Mouse (Mus musculus): ENCODE measurements at regions not wholly inside any gene's neighbourhood (a gene's known extent, or its start where the extent isn't known, plus 50 kb on each side); places are given as distances from the start of the nearest gene placed in this dataset.

DNA sequence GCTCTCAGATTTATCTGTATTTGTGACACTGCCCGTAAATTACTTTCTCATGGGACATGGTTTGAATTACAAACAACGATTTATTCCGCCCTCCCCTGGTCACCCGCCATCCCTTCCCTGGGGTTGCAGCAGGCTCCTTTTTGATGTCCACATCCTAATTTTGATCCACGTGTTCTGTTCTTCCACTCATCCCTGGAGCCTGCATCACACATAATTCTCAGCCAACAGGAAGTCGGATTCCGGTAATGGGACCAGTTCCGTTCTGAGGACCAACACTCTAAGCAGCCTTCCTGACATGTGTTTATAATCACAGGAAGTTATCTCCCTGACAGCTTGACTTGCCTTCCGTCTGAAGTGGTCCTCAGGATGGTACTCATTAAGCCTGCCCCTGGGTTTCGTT is 399.6 kb upstream of the Jarid2 start:
- no peak for DNase-seq (ENCODE audit: low spot score)
- no peak overlapping the region for H3K9ac ChIP-seq (replicated peaks; ENCODE audit: low read depth, low read length)
- no peak for TF ChIP-seq EP300 (IDR thresholded peaks at IDR 0.05; ENCODE audit: low read depth)
- TF ChIP-seq CTCF (IDR thresholded peaks at IDR 0.05; ENCODE audit: low read depth), result 0 out of 2 replicates have a peak, but pooled peaks have one; percentile 3
- H3K4me3 ChIP-seq (ENCODE audit: low read depth, low read length), result no peak overlapping the region
- no peaks in the 10 kb centered on the region for H3K27me3 ChIP-seq (ENCODE audit: control insufficient read depth, insufficient read depth, low read length)
- H3K27ac ChIP-seq (ENCODE audit: low read depth), result no peak overlapping the region; the same call in 1 of the 2 replicates
- H3K4me1 ChIP-seq (ENCODE audit: control insufficient read depth, insufficient read depth), result no peaks in the 10 kb centered on the region
- 54% methylated on average over 10 of the region's 10 CpGs for WGBS
- no peak overlapping the region for H3K4me2 ChIP-seq (ENCODE audit: low read depth, low read length)
- H3K9me3 ChIP-seq (replicated peaks; ENCODE audit: control insufficient read depth, low read length), result no peaks in the 10 kb centered on the region
- no peak; the same call in 1 of the 2 replicates for ATAC-seq (ENCODE audit: insufficient read depth, low read depth)
- no peaks in the 10 kb centered on the region for H3K36me3 ChIP-seq (replicated peaks; ENCODE audit: control insufficient read depth, insufficient read depth, low read length)

DNA sequence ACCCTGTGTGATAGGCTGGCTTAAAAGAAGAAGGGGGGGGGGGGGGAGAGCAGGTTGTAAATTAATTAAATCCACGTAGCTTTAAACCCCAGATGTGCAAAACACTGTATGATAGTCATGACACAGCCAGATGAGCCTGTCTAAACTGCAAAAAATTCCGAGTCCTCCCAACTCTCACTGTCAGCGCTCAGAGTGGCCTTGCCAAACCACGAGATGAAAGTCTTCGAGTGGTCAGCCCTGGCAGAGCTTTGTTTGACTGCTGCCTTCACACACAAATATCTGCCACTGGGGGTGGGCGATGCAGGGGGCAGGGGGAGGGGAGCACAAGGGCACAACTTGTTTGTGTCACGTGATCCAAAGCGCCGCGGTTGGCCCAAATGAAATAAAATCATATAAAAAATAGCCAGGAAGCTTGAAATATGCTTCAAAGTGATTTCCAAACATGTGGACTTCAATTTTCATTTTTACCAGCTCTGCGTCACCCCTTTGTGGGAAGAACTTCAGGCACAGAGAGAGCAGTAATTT is 396.5 kb upstream of the Jarid2 start:
- H3K36me3 ChIP-seq (replicated peaks; ENCODE audit: control insufficient read depth, insufficient read depth, low read length), result no peaks in the 10 kb centered on the region
- peaks cover 15% of the 10 kb centered on the region for H3K9me3 ChIP-seq (replicated peaks; ENCODE audit: control insufficient read depth, low read length)
- H3K4me1 ChIP-seq (ENCODE audit: control insufficient read depth, insufficient read depth), result no peaks in the 10 kb centered on the region
- H3K4me2 ChIP-seq (ENCODE audit: low read depth, low read length), result no peak overlapping the region
- no peak for ATAC-seq (ENCODE audit: insufficient read depth, low read depth)
- TF ChIP-seq CTCF (IDR thresholded peaks at IDR 0.05; ENCODE audit: low read depth), result no peak
- TF ChIP-seq EP300 (IDR thresholded peaks at IDR 0.05; ENCODE audit: low read depth), result no peak
- no peaks in the 10 kb centered on the region for H3K27me3 ChIP-seq (ENCODE audit: control insufficient read depth, insufficient read depth, low read length)
- no peak for DNase-seq (ENCODE audit: low spot score)
- 76% methylated on average over 11 of the region's 11 CpGs for WGBS
- no peak overlapping the region for H3K27ac ChIP-seq (ENCODE audit: low read depth)
- H3K4me3 ChIP-seq (ENCODE audit: low read depth, low read length), result no peak overlapping the region
- no peak overlapping the region for H3K9ac ChIP-seq (replicated peaks; ENCODE audit: low read depth, low read length)

DNA sequence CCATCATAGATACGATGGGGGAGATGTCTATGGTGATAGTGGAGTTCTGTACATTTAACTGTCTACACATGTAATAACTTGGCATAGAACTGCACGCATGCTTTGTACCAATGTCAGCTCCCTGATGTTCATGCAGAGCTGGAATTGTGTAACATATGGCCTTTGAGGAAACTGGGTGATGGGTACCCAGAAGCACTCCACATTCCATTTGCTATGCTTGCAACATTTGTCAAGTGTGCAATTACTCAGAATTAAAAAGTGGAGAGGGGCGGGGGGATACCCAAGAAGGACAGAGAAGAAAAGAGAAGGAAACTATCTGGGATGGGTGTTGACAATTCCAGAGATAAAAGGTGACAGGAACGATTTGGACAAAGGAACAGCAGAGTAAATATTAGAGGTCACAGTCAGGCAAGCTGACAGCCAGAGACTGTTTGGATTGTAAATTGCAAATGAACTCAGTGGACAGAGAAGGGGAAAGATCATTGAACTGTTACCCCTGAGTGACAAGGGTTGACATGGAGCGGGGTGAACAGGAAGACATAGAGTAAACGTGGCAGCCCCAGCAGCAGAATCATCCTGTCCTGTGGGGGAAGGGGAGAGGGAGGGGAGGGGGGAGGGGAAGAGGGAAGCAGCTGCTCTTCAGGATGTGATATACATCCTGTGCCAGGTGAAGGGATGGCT is 390.1 kb upstream of the Jarid2 start:
- no peaks in the 10 kb centered on the region for H3K27me3 ChIP-seq (ENCODE audit: control insufficient read depth, insufficient read depth, low read length)
- no peak overlapping the region for H3K27ac ChIP-seq (ENCODE audit: low read depth)
- peaks cover 8% of the 10 kb centered on the region; the same call in 1 of the 2 replicates for H3K4me1 ChIP-seq (ENCODE audit: control insufficient read depth, insufficient read depth)
- ATAC-seq (ENCODE audit: insufficient read depth, low read depth), result no peak
- no peaks in the 10 kb centered on the region for H3K36me3 ChIP-seq (replicated peaks; ENCODE audit: control insufficient read depth, insufficient read depth, low read length)
- 26% methylated on average over 6 of the region's 6 CpGs for WGBS
- H3K9ac ChIP-seq (replicated peaks; ENCODE audit: low read depth, low read length), result no peak overlapping the region
- no peak overlapping the region for H3K4me3 ChIP-seq (ENCODE audit: low read depth, low read length)
- no peak for DNase-seq (ENCODE audit: low spot score)
- H3K9me3 ChIP-seq (replicated peaks; ENCODE audit: control insufficient read depth, low read length), result peaks cover 15% of the 10 kb centered on the region
- TF ChIP-seq CTCF (IDR thresholded peaks at IDR 0.05; ENCODE audit: low read depth) (no peak), EP300 (IDR thresholded peaks at IDR 0.05; ENCODE audit: low read depth) (no peak)
- H3K4me2 ChIP-seq (ENCODE audit: low read depth, low read length), result no peak overlapping the region

DNA sequence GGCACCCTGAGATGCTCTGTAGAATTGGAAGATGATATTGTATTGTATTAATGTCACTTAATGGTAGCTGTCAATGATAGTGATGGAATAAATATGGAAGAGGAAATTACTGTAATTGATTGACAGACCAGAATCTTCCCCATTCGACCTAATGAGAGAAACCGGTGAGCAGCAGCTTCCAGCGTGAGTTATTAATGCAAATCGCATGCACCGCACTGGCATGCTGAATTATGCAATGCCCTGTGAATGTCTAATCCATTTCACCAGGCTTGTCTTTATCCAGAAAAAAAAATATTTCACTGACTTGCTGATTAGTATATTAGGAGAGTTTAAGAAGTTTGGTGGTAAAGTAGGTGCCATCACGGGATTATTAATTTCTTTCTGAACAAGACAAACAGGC is 384.2 kb upstream of the Jarid2 start:
- no peak for DNase-seq (ENCODE audit: low spot score)
- Histone ChIP-seq H3K9me3 (replicated peaks; ENCODE audit: control insufficient read depth, low read length) (no peaks in the 10 kb centered on the region), H3K4me3 (ENCODE audit: low read depth, low read length) (no peak overlapping the region), H3K4me2 (ENCODE audit: low read depth, low read length) (no peak overlapping the region), H3K27me3 (ENCODE audit: control insufficient read depth, insufficient read depth, low read length) (no peaks in the 10 kb centered on the region), H3K27ac (ENCODE audit: low read depth) (no peak overlapping the region), H3K36me3 (replicated peaks; ENCODE audit: control insufficient read depth, insufficient read depth, low read length) (no peaks in the 10 kb centered on the region), H3K4me1 (ENCODE audit: control insufficient read depth, insufficient read depth) (no peaks in the 10 kb centered on the region), H3K9ac (replicated peaks; ENCODE audit: low read depth, low read length) (no peak overlapping the region)
- TF ChIP-seq EP300 (IDR thresholded peaks at IDR 0.05; ENCODE audit: low read depth), result no peak
- no peak for TF ChIP-seq CTCF (IDR thresholded peaks at IDR 0.05; ENCODE audit: low read depth)
- WGBS, result 92% methylated on average over 6 of the region's 6 CpGs
- no peak for ATAC-seq (ENCODE audit: insufficient read depth, low read depth)

DNA sequence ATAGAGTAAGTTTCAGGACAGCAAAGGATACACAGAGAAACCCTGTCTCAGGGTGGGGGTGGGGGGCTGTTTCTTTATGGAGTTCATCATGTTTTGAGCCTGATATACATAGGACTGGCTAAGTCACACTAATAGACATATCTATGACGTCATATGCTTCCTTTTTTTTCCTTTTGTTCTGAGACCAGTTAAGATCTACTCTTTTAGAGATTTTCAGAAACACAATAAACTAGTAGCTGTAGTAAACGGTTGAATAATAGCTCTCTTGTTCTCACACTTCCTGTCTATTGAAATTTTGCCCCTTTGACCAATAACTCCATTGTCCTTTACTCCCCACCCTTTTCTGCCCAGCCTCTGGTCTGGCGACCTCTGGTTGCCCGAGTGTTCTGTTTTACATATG is 382.6 kb upstream of the Jarid2 start:
- no peak overlapping the region for H3K27ac ChIP-seq (ENCODE audit: low read depth)
- DNase-seq (ENCODE audit: low spot score) (no peak), ATAC-seq (ENCODE audit: insufficient read depth, low read depth) (no peak)
- 65% methylated on average over 4 of the region's 4 CpGs for WGBS
- no peaks in the 10 kb centered on the region for H3K36me3 ChIP-seq (replicated peaks; ENCODE audit: control insufficient read depth, insufficient read depth, low read length)
- H3K4me1 ChIP-seq (ENCODE audit: control insufficient read depth, insufficient read depth), result no peaks in the 10 kb centered on the region
- H3K9ac ChIP-seq (replicated peaks; ENCODE audit: low read depth, low read length), result no peak overlapping the region
- H3K4me3 ChIP-seq (ENCODE audit: low read depth, low read length), result no peak overlapping the region
- no peaks in the 10 kb centered on the region for H3K9me3 ChIP-seq (replicated peaks; ENCODE audit: control insufficient read depth, low read length)
- no peaks in the 10 kb centered on the region for H3K27me3 ChIP-seq (ENCODE audit: control insufficient read depth, insufficient read depth, low read length)
- TF ChIP-seq CTCF (IDR thresholded peaks at IDR 0.05; ENCODE audit: low read depth), result no peak
- TF ChIP-seq EP300 (IDR thresholded peaks at IDR 0.05; ENCODE audit: low read depth), result no peak
- H3K4me2 ChIP-seq (ENCODE audit: low read depth, low read length), result no peak overlapping the region

DNA sequence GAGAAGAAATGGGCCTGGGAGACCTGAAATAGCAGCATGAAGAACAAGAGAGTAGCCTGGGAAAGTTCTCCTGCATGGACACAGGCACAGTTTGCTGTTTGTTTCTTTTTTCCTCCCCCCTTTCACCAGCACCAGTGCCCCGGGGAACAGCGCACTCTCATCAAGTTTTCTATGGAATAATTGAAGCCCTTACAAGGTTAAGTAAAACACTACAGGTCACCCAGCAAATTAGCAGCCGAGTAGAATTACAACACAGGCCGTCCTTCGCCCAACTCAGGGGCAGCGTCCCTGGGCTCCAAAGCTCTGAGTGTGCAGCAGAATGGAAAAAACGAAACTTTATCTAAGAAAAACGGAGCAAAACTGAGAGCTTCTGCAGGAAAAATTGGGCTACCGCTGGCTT is 381.6 kb upstream of the Jarid2 start:
- Histone ChIP-seq H3K27ac (ENCODE audit: low read depth) (no peak overlapping the region), H3K4me2 (ENCODE audit: low read depth, low read length) (no peak overlapping the region), H3K9me3 (replicated peaks; ENCODE audit: control insufficient read depth, low read length) (no peaks in the 10 kb centered on the region), H3K4me3 (ENCODE audit: low read depth, low read length) (no peak overlapping the region), H3K36me3 (replicated peaks; ENCODE audit: control insufficient read depth, insufficient read depth, low read length) (no peaks in the 10 kb centered on the region), H3K4me1 (ENCODE audit: control insufficient read depth, insufficient read depth) (no peaks in the 10 kb centered on the region), H3K27me3 (ENCODE audit: control insufficient read depth, insufficient read depth, low read length) (no peaks in the 10 kb centered on the region), H3K9ac (replicated peaks; ENCODE audit: low read depth, low read length) (no peak overlapping the region)
- DNase-seq (ENCODE audit: low spot score), result no peak
- no peak for TF ChIP-seq CTCF (IDR thresholded peaks at IDR 0.05; ENCODE audit: low read depth)
- TF ChIP-seq EP300 (IDR thresholded peaks at IDR 0.05; ENCODE audit: low read depth), result no peak
- no peak for ATAC-seq (ENCODE audit: insufficient read depth, low read depth)
- WGBS, result 71% methylated on average over 9 of the region's 9 CpGs

Data from heart, postnatal 0 days (tissue).